Mouse (Mus musculus): ENCODE measurements around the gene Btg1.

Btg1 gene

GRCm38 (mm10) chr10:96609356-96610345 is 7.2 kb upstream of the Btg1 start:
- peak; percentile 79 for DNase-seq (ENCODE audit: low read depth)

- no peak for DNase-seq (ENCODE audit: low read depth)
These were observed 651 bp upstream of the Btg1 start for GRCm38 (mm10) chr10:96616001-96616708.

- peak; percentile 77 for DNase-seq (ENCODE audit: low read depth)
These were observed 580 bp downstream of the Btg1 start for GRCm38 (mm10) chr10:96617221-96617950.

- peak; percentile 85 for DNase-seq (ENCODE audit: low read depth)
These were observed 1.3 kb downstream of the Btg1 start for GRCm38 (mm10) chr10:96617951-96618575.

- DNase-seq (ENCODE audit: low read depth): peak; percentile 80
These were observed 3.4 kb downstream of the Btg1 start for GRCm38 (mm10) chr10:96619951-96620889.

GRCm38 (mm10) chr10:96620890-96621271 is 4.1 kb downstream of the Btg1 start:
- peak; percentile 92 for DNase-seq (ENCODE audit: low read depth)

- DNase-seq (ENCODE audit: low read depth): peak; percentile 85
These were observed 4.6 kb downstream of the Btg1 start for GRCm38 (mm10) chr10:96621361-96621945.

GRCm38 (mm10) chr10:96621980-96622645 is 5.3 kb downstream of the Btg1 start:
- peak; percentile 75 for DNase-seq (ENCODE audit: low read depth)

GRCm38 (mm10) chr10:96622761-96623632 is 6.2 kb downstream of the Btg1 start:
- peak; percentile 74 for DNase-seq (ENCODE audit: low read depth)

GRCm38 (mm10) chr10:96623633-96624195 is 6.9 kb downstream of the Btg1 start:
- DNase-seq (ENCODE audit: low read depth): peak; percentile 68

GRCm38 (mm10) chr10:96624406-96624805 is 7.6 kb downstream of the Btg1 start:
- DNase-seq (ENCODE audit: low read depth): peak; percentile 63

GRCm38 (mm10) chr10:96625061-96625460 is 8.3 kb downstream of the Btg1 start:
- peak; percentile 57 for DNase-seq (ENCODE audit: low read depth)

GRCm38 (mm10) chr10:96625682-96626081 is 8.9 kb downstream of the Btg1 start:
- DNase-seq (ENCODE audit: low read depth): peak; percentile 72

GRCm38 (mm10) chr10:96626120-96626750 is 9.4 kb downstream of the Btg1 start:
- peak; percentile 50 for DNase-seq (ENCODE audit: low read depth)

GRCm38 (mm10) chr10:96627332-96627731 is 10.5 kb downstream of the Btg1 start:
- DNase-seq (ENCODE audit: low read depth): peak; percentile 53

GRCm38 (mm10) chr10:96628100-96628912 is 11.5 kb downstream of the Btg1 start:
- DNase-seq (ENCODE audit: low read depth): peak; percentile 58

GRCm38 (mm10) chr10:96628913-96629199 is 12.1 kb downstream of the Btg1 start:
- no peak for DNase-seq (ENCODE audit: low read depth)
